Mouse (Mus musculus) macrophage (primary cell): ENCODE measurements around the gene Olfr458. TPM values are rescaled to one million over a fixed set of nuclear protein-coding genes. Genes with fewer than 3 reads are reported as not detected.
"Not testable (repeated sequence)": the region's sequence is repeated elsewhere in the genome, so short reads cannot be mapped to it uniquely, and the experiment has no call there.

ENCODE experiments used
- H3K27ac ChIP-seq: fragments of 350-480 bp; formaldehyde crosslinking; 2 replicates; pipeline ENCODE4 v1.9.0; 2021
- H3K36me3 ChIP-seq: fragments of 350-480 bp; formaldehyde crosslinking; 2 replicates; pipeline ENCODE4 v1.9.0; 2021; ENCODE audit errors: inconsistent target
- H3K4me3 ChIP-seq: fragments of 350-480 bp; formaldehyde crosslinking; 2 replicates; pipeline ENCODE4 v1.9.0; 2021; ENCODE audit errors: inconsistent target
- H3K79me2 ChIP-seq: fragments of 350-480 bp; formaldehyde crosslinking; 2 replicates; pipeline ENCODE4 v1.9.0; 2021; ENCODE audit errors: inconsistent target
- WGBS: methylation state at CpG from one replicate; pipeline ENCODE4 v1.1.7; 2026; ENCODE audit warnings: inconsistent platforms; ENCODE audit not compliant: missing documents; 5-methylcytosine and 5-hydroxymethylcytosine counted together
- polyA plus RNA-seq: library from polyadenylated mRNA; stranded (reverse); fragments of 250-400 nt; gene quantifications from 3 replicates; pipeline ENCODE4 v1.2.4, GENCODE M21; 2018; ENCODE audit warnings: inconsistent platforms
- total RNA-seq, 78 experiments: library from RNA; depleted of rRNA; stranded (reverse); fragments of 250-400 nt; gene quantifications; 1 replicate in 9 of 78; 2 replicates in 24 of 78; 3 replicates in 43 of 78; 4 replicates in 2 of 78; pipeline ENCODE4 v1.2.4; 2018; ENCODE audit warnings: inconsistent platforms in 56 of 78

Gene Olfr458
- total RNA-seq (2018; cell fraction: chromatin; rRNA removed) = not detected
- total RNA-seq (2018; cell fraction: cytosol; rRNA removed) = not detected
- total RNA-seq (2018; cell fraction: nucleus; rRNA removed) = not detected
- not detected in 3 replicates for polyA plus RNA-seq

GRCm38 (mm10) chr6:42465096-42465495 is at the start of gene Olfr458:
TSS of gene Olfr458 (minus strand) at chr6:42465196.
- Histone ChIP-seq H3K36me3 (no peaks in the 10 kb centered on the region), H3K4me3 (no peak within 1 kb of the TSS), H3K27ac (no peak within 1 kb of the TSS), H3K79me2 (no peaks in the 10 kb centered on the region)
- 100% methylated on average over 1 of the region's 1 CpGs for WGBS

DNA sequence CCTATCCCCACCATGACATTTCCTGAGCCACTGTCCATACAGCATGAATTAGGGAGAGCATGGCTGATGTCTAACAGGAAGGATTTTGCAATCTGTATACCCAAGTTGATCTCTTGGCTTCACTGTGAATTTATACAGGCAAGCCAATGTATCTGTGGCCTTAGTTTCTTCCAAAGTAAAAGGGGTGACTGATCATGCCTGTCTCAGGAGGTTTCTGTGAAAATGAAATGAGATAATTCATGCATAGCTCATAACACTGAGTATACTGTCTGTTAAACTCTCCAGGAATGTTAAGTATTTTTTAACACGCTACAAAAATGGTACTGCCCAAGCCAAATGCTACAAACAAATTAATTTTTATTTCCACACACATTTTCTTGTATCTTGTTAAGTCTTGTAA is 48.5 kb upstream of the Olfr458 start:
- Histone ChIP-seq H3K36me3 (no peaks in the 10 kb centered on the region), H3K79me2 (no peaks in the 10 kb centered on the region), H3K27ac (no peak overlapping the region), H3K4me3 (no peak overlapping the region)
- 93% methylated on average over 1 of the region's 1 CpGs for WGBS

GRCm38 (mm10) chr6:42509311-42509710 is 44.3 kb upstream of the Olfr458 start:
- H3K27ac ChIP-seq = no peak overlapping the region
- H3K79me2 ChIP-seq = no peaks in the 10 kb centered on the region
- H3K36me3 ChIP-seq = no peaks in the 10 kb centered on the region
- no peak overlapping the region for H3K4me3 ChIP-seq

DNA sequence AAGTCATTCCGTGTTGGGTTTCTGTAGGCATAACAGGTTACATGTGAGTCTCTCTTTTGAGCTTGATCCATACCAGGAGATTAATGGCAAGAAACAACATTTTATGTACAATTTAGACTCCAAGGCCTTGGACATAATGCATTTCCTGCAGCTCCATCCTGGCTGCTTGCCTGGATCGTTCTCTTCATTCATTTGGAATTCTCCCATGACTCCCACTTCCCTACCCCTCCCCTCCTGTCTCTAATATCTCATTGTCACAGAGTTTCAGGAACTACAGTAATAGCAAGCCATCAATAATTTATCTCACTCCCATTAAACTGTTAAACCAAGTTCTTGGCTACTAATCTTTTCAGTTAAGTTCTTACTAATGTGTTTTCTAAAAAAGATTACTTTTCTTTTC is 38.5 kb upstream of the Olfr458 start:
- 90% methylated on average over 2 of the region's 2 CpGs for WGBS
- Histone ChIP-seq H3K36me3 (no peaks in the 10 kb centered on the region), H3K79me2 (no peaks in the 10 kb centered on the region), H3K27ac (no peak overlapping the region), H3K4me3 (no peak overlapping the region)

DNA sequence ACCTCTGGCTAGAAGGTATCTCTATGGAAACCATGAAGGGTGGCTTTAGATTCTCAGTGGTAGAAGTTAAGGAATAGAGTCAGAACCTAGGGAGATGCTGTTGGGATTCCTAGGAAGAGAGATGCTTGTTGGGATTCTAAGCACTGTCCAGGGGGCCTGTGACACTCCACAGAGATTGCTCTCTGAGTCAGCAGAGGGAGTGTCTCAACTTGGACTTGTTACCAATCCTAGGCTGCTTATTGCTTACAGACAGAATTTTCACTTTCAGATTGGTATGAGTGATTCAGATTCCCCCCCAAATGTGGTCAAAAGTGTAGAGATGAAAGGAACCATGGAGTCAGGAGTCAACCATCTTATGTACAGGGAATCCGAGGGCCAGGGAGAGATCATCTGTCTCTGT is 24.7 kb upstream of the Olfr458 start:
- 100% methylated on average over 1 of the region's 1 CpGs for WGBS

GRCm38 (mm10) chr6:42487114-42487513 is 22.1 kb upstream of the Olfr458 start, which contains the start of gene Olfr456:
TSS of gene Olfr456 (minus strand) at chr6:42487214.
- Histone ChIP-seq H3K79me2 (no peaks in the 10 kb centered on the region), H3K36me3 (no peaks in the 10 kb centered on the region), H3K4me3 (no peak within 1 kb of the TSS), H3K27ac (no peak within 1 kb of the TSS)
- WGBS = 91% methylated on average over 1 of the region's 1 CpGs

More for the DNA sequence above, 24.7 kb upstream of the Olfr458 start:
- H3K36me3 ChIP-seq = no peaks in the 10 kb centered on the region
- no peaks in the 10 kb centered on the region for H3K79me2 ChIP-seq
- H3K4me3 ChIP-seq = no peak overlapping the region
- no peak overlapping the region for H3K27ac ChIP-seq

DNA sequence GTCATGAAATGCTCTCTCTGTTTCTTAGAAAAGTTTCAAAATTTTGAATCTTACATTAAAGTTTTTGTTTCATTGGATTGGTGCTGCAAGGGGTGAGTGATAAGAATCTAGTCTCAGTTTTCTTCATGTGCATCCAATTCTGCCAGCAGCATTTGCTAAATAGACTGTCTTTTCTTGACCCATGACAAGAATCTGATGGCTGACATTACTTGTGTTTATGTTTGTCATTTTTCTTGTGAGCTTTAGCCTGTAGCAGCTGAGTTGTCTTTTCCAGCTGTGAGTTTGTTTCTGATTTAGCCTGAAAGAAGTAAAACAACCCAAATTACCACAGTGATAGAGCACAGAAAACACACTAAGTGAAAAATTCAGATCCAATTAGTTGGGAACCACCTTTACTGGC is 19.6 kb upstream of the Olfr458 start:
- no peak overlapping the region for H3K4me3 ChIP-seq
- H3K36me3 ChIP-seq = no peaks in the 10 kb centered on the region
- no peaks in the 10 kb centered on the region for H3K79me2 ChIP-seq
- no peak overlapping the region for H3K27ac ChIP-seq

DNA sequence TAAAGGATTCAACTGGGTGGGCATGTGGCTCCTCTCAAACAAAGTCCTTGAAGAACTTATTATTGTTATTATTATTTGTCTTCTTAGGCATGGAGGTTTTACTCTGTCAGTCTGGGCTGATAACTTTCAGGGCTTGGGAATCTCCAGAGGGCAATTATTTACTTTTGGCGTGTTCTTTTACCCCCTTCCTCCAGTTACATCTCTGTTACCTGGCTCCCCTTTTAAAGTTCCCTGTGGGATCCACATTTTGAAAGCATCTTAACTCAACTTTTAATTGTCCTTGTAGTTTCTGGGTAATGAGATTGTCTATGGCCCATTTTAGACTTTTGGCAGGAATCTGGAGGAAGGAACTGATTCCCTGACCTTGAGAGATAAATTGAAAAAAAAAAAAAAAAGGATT is 11.2 kb upstream of the Olfr458 start, which contains the start of gene Olfr457:
Gene Olfr457 (minus strand): TSS at position 101 of the 400 bp plus-strand sequence.
- Histone ChIP-seq H3K4me3 (no peak within 1 kb of the TSS), H3K79me2 (no peaks in the 10 kb centered on the region), H3K27ac (no peak within 1 kb of the TSS), H3K36me3 (no peaks in the 10 kb centered on the region)
- WGBS = 100% methylated on average over 1 of the region's 1 CpGs

- H3K4me3 ChIP-seq, H3K79me2 ChIP-seq, H3K36me3 ChIP-seq, H3K27ac ChIP-seq: not testable (repeated sequence)
- WGBS = 88% methylated on average over 4 of the region's 4 CpGs
Measured at GRCm38 (mm10) chr6:42471298-42471697, 6.3 kb upstream of the Olfr458 start.

DNA sequence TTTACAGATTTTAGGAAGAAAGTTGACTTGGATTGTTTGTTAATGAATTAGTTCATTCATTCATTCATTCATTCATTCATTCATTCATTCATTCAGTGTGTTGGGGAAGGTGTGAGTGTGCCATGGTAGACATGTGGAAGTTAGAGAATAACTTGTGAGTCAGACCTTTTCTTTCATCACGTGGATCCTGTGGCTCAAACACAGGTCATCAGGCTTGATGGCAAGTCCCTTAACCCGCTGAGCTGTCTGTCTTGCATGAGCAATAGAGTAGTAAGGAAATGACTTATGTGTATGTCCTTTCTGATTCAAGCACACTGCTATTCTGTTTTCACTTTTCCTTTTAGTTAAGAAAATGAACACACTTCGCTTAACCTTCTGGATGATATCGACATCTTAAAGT is 5.5 kb upstream of the Olfr458 start:
- H3K36me3 ChIP-seq = no peaks in the 10 kb centered on the region
- H3K79me2 ChIP-seq = no peaks in the 10 kb centered on the region
- no peak overlapping the region for H3K27ac ChIP-seq
- H3K4me3 ChIP-seq = no peak overlapping the region
- 88% methylated on average over 4 of the region's 4 CpGs for WGBS

DNA sequence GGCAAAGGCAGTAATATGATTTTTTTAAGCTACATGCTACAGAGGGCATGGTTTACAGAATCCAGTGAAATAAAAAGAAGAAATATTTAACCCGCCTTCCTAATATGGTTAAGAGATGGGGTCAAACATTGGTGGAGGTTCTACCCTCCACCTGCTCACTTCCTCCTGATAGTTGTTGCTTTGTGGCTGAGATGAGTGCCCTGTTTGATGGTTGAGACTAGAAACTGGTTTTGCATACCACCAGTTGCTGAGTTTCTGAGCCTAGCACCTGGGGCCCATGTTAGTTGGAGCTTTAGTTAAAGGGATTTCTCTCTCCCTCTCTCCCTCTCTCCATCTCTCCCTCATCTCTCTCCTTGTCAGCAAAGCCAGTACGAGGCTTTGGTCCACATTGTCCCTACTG is 17.6 kb downstream of the Olfr458 start:
- no peaks in the 10 kb centered on the region for H3K79me2 ChIP-seq
- H3K36me3 ChIP-seq = no peaks in the 10 kb centered on the region
- 90% methylated on average over 2 of the region's 2 CpGs for WGBS
- H3K4me3 ChIP-seq = no peak overlapping the region
- H3K27ac ChIP-seq = no peak overlapping the region

GRCm38 (mm10) chr6:42444491-42444890 is 20.5 kb downstream of the Olfr458 start:
- WGBS = 93% methylated on average over 2 of the region's 2 CpGs
- H3K27ac ChIP-seq = no peak overlapping the region

GRCm38 (mm10) chr6:42441395-42441794 is 23.6 kb downstream of the Olfr458 start:
- no peaks in the 10 kb centered on the region for H3K79me2 ChIP-seq
- no peaks in the 10 kb centered on the region for H3K36me3 ChIP-seq
- no peak overlapping the region for H3K27ac ChIP-seq
- H3K4me3 ChIP-seq = no peak overlapping the region
- 100% methylated on average over 2 of the region's 2 CpGs for WGBS

More at GRCm38 (mm10) chr6:42444491-42444890, 20.5 kb downstream of the Olfr458 start:
- Histone ChIP-seq H3K36me3 (no peaks in the 10 kb centered on the region), H3K4me3 (no peak overlapping the region), H3K79me2 (no peaks in the 10 kb centered on the region)

DNA sequence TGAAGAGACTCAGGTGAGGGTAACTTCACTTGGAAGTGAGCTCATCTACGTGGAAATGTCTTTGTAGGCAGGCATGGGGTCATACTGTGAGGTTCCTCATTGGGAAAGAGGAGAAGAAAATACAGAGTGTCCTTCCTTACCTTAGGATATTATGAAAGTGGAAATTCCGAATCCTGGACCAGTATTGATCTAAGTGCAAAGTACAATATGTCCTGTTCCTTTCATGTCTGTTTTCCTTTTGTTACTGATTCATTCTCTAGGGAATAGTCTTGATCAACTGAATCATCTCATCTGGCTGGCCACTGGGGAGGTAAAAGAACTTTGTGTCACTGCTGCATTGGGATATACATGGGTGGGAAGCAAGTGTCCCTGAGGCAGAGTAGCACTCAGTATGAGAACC is 29.5 kb downstream of the Olfr458 start:
- Histone ChIP-seq H3K79me2 (no peaks in the 10 kb centered on the region), H3K4me3 (no peak overlapping the region), H3K36me3 (no peaks in the 10 kb centered on the region), H3K27ac (no peak overlapping the region)
- WGBS = 83% methylated on average over 2 of the region's 2 CpGs

DNA sequence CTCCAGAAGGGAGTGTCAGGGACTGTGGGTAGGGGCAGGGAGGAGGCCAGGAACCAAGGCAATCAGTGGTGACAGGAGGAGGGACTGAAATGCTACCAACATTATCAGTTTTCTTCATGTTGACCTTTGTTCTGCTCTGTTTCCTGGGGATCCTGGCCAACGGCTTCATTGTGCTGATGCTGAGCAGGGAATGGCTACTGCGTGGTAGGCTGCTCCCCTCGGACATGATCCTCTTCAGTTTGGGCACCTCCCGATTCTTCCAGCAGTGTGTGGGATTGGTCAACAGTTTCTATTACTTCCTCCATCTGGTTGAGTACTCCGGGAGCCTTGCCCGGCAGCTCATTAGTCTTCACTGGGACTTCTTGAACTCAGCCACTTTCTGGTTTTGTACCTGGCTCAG is 30.6 kb downstream of the Olfr458 start, which contains the start of gene Tas2r126:
Gene Tas2r126 (plus strand): TSS at position 90 of the 400 bp plus-strand sequence.
- Histone ChIP-seq H3K36me3 (no peaks in the 10 kb centered on the region), H3K79me2 (no peaks in the 10 kb centered on the region), H3K4me3 (no peak within 1 kb of the TSS), H3K27ac (no peak within 1 kb of the TSS)
- WGBS = 74% methylated on average over 6 of the region's 6 CpGs

DNA sequence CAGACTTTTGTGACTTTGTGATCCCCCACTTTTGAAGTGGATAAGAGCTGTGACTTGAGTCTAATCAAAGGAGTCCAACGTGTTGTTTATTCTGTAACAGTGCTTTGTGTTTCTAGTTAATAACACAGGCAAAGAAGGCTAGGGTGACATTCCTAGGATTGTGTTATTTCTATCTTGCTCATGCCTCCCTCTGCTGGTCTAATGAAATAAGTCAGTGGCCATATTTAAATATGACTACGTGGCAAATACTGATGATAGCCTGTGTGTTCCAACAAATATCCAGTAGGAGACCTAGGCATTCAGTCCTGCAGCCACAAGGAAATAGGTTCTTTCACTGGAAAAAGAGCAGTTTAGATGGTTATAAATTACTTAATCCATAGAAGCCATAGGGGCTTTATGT is 31.4 kb downstream of the Olfr458 start:
- Histone ChIP-seq H3K79me2 (no peaks in the 10 kb centered on the region), H3K36me3 (no peaks in the 10 kb centered on the region), H3K27ac (no peak overlapping the region), H3K4me3 (no peak overlapping the region)
- WGBS = 24% methylated on average over 2 of the region's 2 CpGs
